Mouse (Mus musculus): Measurements from ENCODE around the gene Adgrb3. TPM values are rescaled to one million over a fixed set of nuclear protein-coding genes. Genes with fewer than 3 reads are reported as not detected.

The Adgrb3 gene
- total and polyA plus RNA-seq, 2 experiments from 2014 or later = 0.07 to 2.9 TPM

- H3K4me3 ChIP-seq (ENCODE audit: low read depth, low read length) = no peak overlapping the region
- H3K9ac ChIP-seq (replicated peaks; ENCODE audit: low read depth, low read length) = no peak overlapping the region
- no peaks in the 10 kb centered on the region for H3K27me3 ChIP-seq (ENCODE audit: control insufficient read depth, insufficient read depth, low read length)
- ATAC-seq (ENCODE audit: insufficient read depth, low read depth) = no peak
- no peaks in the 10 kb centered on the region for H3K4me1 ChIP-seq (ENCODE audit: control insufficient read depth, insufficient read depth)
- 69% methylated on average over 3 of the region's 3 CpGs for WGBS
- no peak for TF ChIP-seq CTCF (IDR thresholded peaks at IDR 0.05; ENCODE audit: low read depth)
- no peak for TF ChIP-seq EP300 (IDR thresholded peaks at IDR 0.05; ENCODE audit: low read depth)
- DNase-seq (ENCODE audit: low spot score) = no peak
- H3K36me3 ChIP-seq (replicated peaks; ENCODE audit: control insufficient read depth, insufficient read depth, low read length) = no peaks in the 10 kb centered on the region
- no peak overlapping the region for H3K4me2 ChIP-seq (ENCODE audit: low read depth, low read length)
- no peak overlapping the region for H3K27ac ChIP-seq (ENCODE audit: low read depth)
- no peaks in the 10 kb centered on the region for H3K9me3 ChIP-seq (replicated peaks; ENCODE audit: control insufficient read depth, low read length)
These were observed 53.9 kb downstream of the Adgrb3 start for GRCm38 (mm10) chr1:25775440-25776130.

GRCm38 (mm10) chr1:25768958-25769357, 60.5 kb downstream of the Adgrb3 start:
- Histone ChIP-seq H3K27ac (ENCODE audit: low read depth) (no peak overlapping the region), H3K4me3 (ENCODE audit: low read depth, low read length) (no peak overlapping the region), H3K9me3 (replicated peaks; ENCODE audit: control insufficient read depth, low read length) (no peaks in the 10 kb centered on the region), H3K4me1 (ENCODE audit: control insufficient read depth, insufficient read depth) (no peaks in the 10 kb centered on the region), H3K9ac (replicated peaks; ENCODE audit: low read depth, low read length) (no peak overlapping the region), H3K4me2 (ENCODE audit: low read depth, low read length) (no peak overlapping the region), H3K36me3 (replicated peaks; ENCODE audit: control insufficient read depth, insufficient read depth, low read length) (no peaks in the 10 kb centered on the region), H3K27me3 (ENCODE audit: control insufficient read depth, insufficient read depth, low read length) (no peaks in the 10 kb centered on the region)
- DNase-seq (ENCODE audit: low spot score) = no peak
- no peak for ATAC-seq (ENCODE audit: insufficient read depth, low read depth)
- no peak for TF ChIP-seq EP300 (IDR thresholded peaks at IDR 0.05; ENCODE audit: low read depth)
- no peak for TF ChIP-seq CTCF (IDR thresholded peaks at IDR 0.05; ENCODE audit: low read depth)
- WGBS = 58% methylated on average over 2 of the region's 2 CpGs

- ATAC-seq (ENCODE audit: insufficient read depth, low read depth) (no peak), DNase-seq (ENCODE audit: low spot score) (no peak)
- H3K27ac ChIP-seq (ENCODE audit: low read depth) = no peak overlapping the region
- H3K9me3 ChIP-seq (replicated peaks; ENCODE audit: control insufficient read depth, low read length) = no peaks in the 10 kb centered on the region
- H3K4me3 ChIP-seq (ENCODE audit: low read depth, low read length) = no peak overlapping the region
- TF ChIP-seq EP300 (IDR thresholded peaks at IDR 0.05; ENCODE audit: low read depth) (no peak), CTCF (IDR thresholded peaks at IDR 0.05; ENCODE audit: low read depth) (no peak)
- H3K4me1 ChIP-seq (ENCODE audit: control insufficient read depth, insufficient read depth) = no peaks in the 10 kb centered on the region
- H3K4me2 ChIP-seq (ENCODE audit: low read depth, low read length) = no peak overlapping the region
- H3K9ac ChIP-seq (replicated peaks; ENCODE audit: low read depth, low read length) = no peak overlapping the region
- H3K27me3 ChIP-seq (ENCODE audit: control insufficient read depth, insufficient read depth, low read length) = no peaks in the 10 kb centered on the region
- no peaks in the 10 kb centered on the region for H3K36me3 ChIP-seq (replicated peaks; ENCODE audit: control insufficient read depth, insufficient read depth, low read length)
These were observed 74.2 kb downstream of the Adgrb3 start for GRCm38 (mm10) chr1:25755265-25755664.

- Histone ChIP-seq H3K9ac (replicated peaks; ENCODE audit: low read depth, low read length) (no peak overlapping the region), H3K9me3 (replicated peaks; ENCODE audit: control insufficient read depth, low read length) (no peaks in the 10 kb centered on the region), H3K4me2 (ENCODE audit: low read depth, low read length) (no peak overlapping the region), H3K4me1 (ENCODE audit: control insufficient read depth, insufficient read depth) (no peaks in the 10 kb centered on the region), H3K36me3 (replicated peaks; ENCODE audit: control insufficient read depth, insufficient read depth, low read length) (no peaks in the 10 kb centered on the region), H3K27ac (ENCODE audit: low read depth) (no peak overlapping the region), H3K4me3 (ENCODE audit: low read depth, low read length) (no peak overlapping the region), H3K27me3 (ENCODE audit: control insufficient read depth, insufficient read depth, low read length) (no peaks in the 10 kb centered on the region)
- WGBS = 63% methylated on average over 4 of the region's 4 CpGs
- ATAC-seq (ENCODE audit: insufficient read depth, low read depth) = no peak
- TF ChIP-seq EP300 (IDR thresholded peaks at IDR 0.05; ENCODE audit: low read depth) = no peak
- TF ChIP-seq CTCF (IDR thresholded peaks at IDR 0.05; ENCODE audit: low read depth) = no peak
- DNase-seq (ENCODE audit: low spot score) = no peak
These were observed 75.0 kb downstream of the Adgrb3 start for GRCm38 (mm10) chr1:25754528-25754927.

- no peak overlapping the region for H3K4me2 ChIP-seq (ENCODE audit: low read depth, low read length)
- DNase-seq (ENCODE audit: low spot score) = no peak
- no peaks in the 10 kb centered on the region for H3K9me3 ChIP-seq (replicated peaks; ENCODE audit: control insufficient read depth, low read length)
- no peak overlapping the region for H3K4me3 ChIP-seq (ENCODE audit: low read depth, low read length)
- no peak for ATAC-seq (ENCODE audit: insufficient read depth, low read depth)
- H3K27me3 ChIP-seq (ENCODE audit: control insufficient read depth, insufficient read depth, low read length) = no peaks in the 10 kb centered on the region
- WGBS = 90% methylated on average over 4 of the region's 4 CpGs
- no peak overlapping the region for H3K27ac ChIP-seq (ENCODE audit: low read depth)
- no peaks in the 10 kb centered on the region for H3K36me3 ChIP-seq (replicated peaks; ENCODE audit: control insufficient read depth, insufficient read depth, low read length)
- no peak for TF ChIP-seq CTCF (IDR thresholded peaks at IDR 0.05; ENCODE audit: low read depth)
- TF ChIP-seq EP300 (IDR thresholded peaks at IDR 0.05; ENCODE audit: low read depth) = no peak
- H3K9ac ChIP-seq (replicated peaks; ENCODE audit: low read depth, low read length) = no peak overlapping the region
- H3K4me1 ChIP-seq (ENCODE audit: control insufficient read depth, insufficient read depth) = no peaks in the 10 kb centered on the region
These were observed 83.9 kb downstream of the Adgrb3 start for GRCm38 (mm10) chr1:25745575-25745974.

GRCm38 (mm10) chr1:25744736-25745135, 84.8 kb downstream of the Adgrb3 start:
- no peak for ATAC-seq (ENCODE audit: insufficient read depth, low read depth)

More at GRCm38 (mm10) chr1:25744736-25745135, 84.8 kb downstream of the Adgrb3 start:
- Histone ChIP-seq H3K27ac (ENCODE audit: low read depth) (no peak overlapping the region), H3K27me3 (ENCODE audit: control insufficient read depth, insufficient read depth, low read length) (no peaks in the 10 kb centered on the region), H3K4me2 (ENCODE audit: low read depth, low read length) (no peak overlapping the region), H3K9ac (replicated peaks; ENCODE audit: low read depth, low read length) (no peak overlapping the region), H3K36me3 (replicated peaks; ENCODE audit: control insufficient read depth, insufficient read depth, low read length) (no peaks in the 10 kb centered on the region), H3K4me3 (ENCODE audit: low read depth, low read length) (no peak overlapping the region), H3K9me3 (replicated peaks; ENCODE audit: control insufficient read depth, low read length) (no peaks in the 10 kb centered on the region), H3K4me1 (ENCODE audit: control insufficient read depth, insufficient read depth) (no peaks in the 10 kb centered on the region)
- 64% methylated on average over 6 of the region's 6 CpGs for WGBS
- no peak for DNase-seq (ENCODE audit: low spot score)
- TF ChIP-seq EP300 (IDR thresholded peaks at IDR 0.05; ENCODE audit: low read depth) = no peak
- TF ChIP-seq CTCF (IDR thresholded peaks at IDR 0.05; ENCODE audit: low read depth) = no peak

Data from heart, postnatal 0 days (tissue).